Comparison of ENCODE assay signal across 8 mouse cellular contexts in genomic region chr1:176877756-176878155, GRCm38 (mm10).
A peak's percentile ranks its signal among the peaks of the same experiment; 100 is the strongest.
DNase-seq lines count a peak whose midpoint lies in the region; ATAC-seq and TF ChIP-seq lines count a peak whose summit lies in the region.

No protein-coding gene starts in this region.

- H3K4me1 ChIP-seq in heart, postnatal 0 days (ENCODE audit: control insufficient read depth, insufficient read depth) = no peaks in the 10 kb centered on the region
- H3K4me1 ChIP-seq in thymus, adult 2 months (replicated peaks; ENCODE audit: control insufficient read depth, insufficient read depth, low read length) = no peaks in the 10 kb centered on the region; the same call in 1 of the 2 replicates
- H3K4me1 ChIP-seq in hindbrain, postnatal 0 days (ENCODE audit: insufficient read depth, low read length) = 0 out of 2 replicates have a peak, but pooled peaks cover 4% of the 10 kb centered on the region

- H3K4me2 ChIP-seq in heart, postnatal 0 days (ENCODE audit: low read depth, low read length) = no peak overlapping the region
- no peak overlapping the region for H3K4me2 ChIP-seq in hindbrain, postnatal 0 days (ENCODE audit: low read depth, low read length)

- DNase-seq in heart, postnatal 0 days (ENCODE audit: low spot score) = peak; percentile 38
- DNase-seq in heart, postnatal 25 days (ENCODE audit: low spot score) = no peak
- DNase-seq in thymus, adult 2 months = peak; percentile 55
- no peak for DNase-seq in thymus, adult 18-20 months
- DNase-seq in c-Kit-positive CD71-positive TER-119-negative erythroid progenitor cells, embryonic 14.5 days (ENCODE audit: low read depth) = peak; percentile 33
- peak; percentile 89 for DNase-seq in hindbrain, postnatal 0 days (ENCODE audit: low spot score)
- peak; percentile 74 for DNase-seq in naive thymus-derived CD4-positive, alpha-beta T cell, adult 2 months (ENCODE audit: low read depth)
- DNase-seq in urinary bladder, postnatal 36 days (ENCODE audit: low spot score in 2 of 2) = no peak

- intact Hi-C loops in heart, postnatal 25 days (cut with DNase I) = loop anchor here (1.0 to 10.0 kb wide), 3 partner anchors 312 to 825 kb away; no protein-coding TSS in a partner anchor

- no peak overlapping the region for H3K27ac ChIP-seq in heart, postnatal 0 days (ENCODE audit: low read depth)
- no peak overlapping the region for H3K27ac ChIP-seq in thymus, adult 2 months (ENCODE audit: control insufficient read depth, insufficient read depth, low read length)
- H3K27ac ChIP-seq in hindbrain, postnatal 0 days = no peak overlapping the region

- TF ChIP-seq POLR2A in thymus, adult 2 months (IDR thresholded peaks at IDR 0.05; ENCODE audit: control insufficient read depth, extremely low read depth, insufficient read depth, low read length, poor library complexity) = no peak

- H3K9me3 ChIP-seq in heart, postnatal 0 days (replicated peaks; ENCODE audit: control insufficient read depth, low read length) = no peaks in the 10 kb centered on the region
- H3K9me3 ChIP-seq in hindbrain, postnatal 0 days (ENCODE audit: low read length) = no peaks in the 10 kb centered on the region

- no peaks in the 10 kb centered on the region for H3K27me3 ChIP-seq in heart, postnatal 0 days (ENCODE audit: control insufficient read depth, insufficient read depth, low read length)
- H3K27me3 ChIP-seq in thymus, adult 2 months (ENCODE audit: control insufficient read depth, insufficient read depth, low read length) = no peaks in the 10 kb centered on the region
- H3K27me3 ChIP-seq in hindbrain, postnatal 0 days (ENCODE audit: insufficient read depth, low read length) = no peaks in the 10 kb centered on the region

- TF ChIP-seq CTCF in heart, postnatal 0 days (IDR thresholded peaks at IDR 0.05; ENCODE audit: low read depth) = peak; percentile 70
- no peak for TF ChIP-seq CTCF in thymus, adult 2 months (IDR thresholded peaks at IDR 0.05; ENCODE audit: borderline replicate concordance, control insufficient read depth, extremely low read depth, insufficient read depth, low read length, poor library complexity)
- peak; percentile 80 for TF ChIP-seq CTCF in hindbrain, postnatal 0 days (IDR thresholded peaks at IDR 0.05; ENCODE audit: low read depth)

- H3K9ac ChIP-seq in heart, postnatal 0 days (replicated peaks; ENCODE audit: low read depth, low read length) = no peak overlapping the region
- H3K9ac ChIP-seq in hindbrain, postnatal 0 days (replicated peaks; ENCODE audit: low read length) = no peak overlapping the region

- WGBS in heart, postnatal 0 days = 42% methylated on average over 3 of the region's 3 CpGs
- 49% methylated on average over 3 of the region's 3 CpGs for WGBS in thymus, adult 2 months
- WGBS in hindbrain, postnatal 0 days = 30% methylated on average over 3 of the region's 3 CpGs

- TF ChIP-seq EP300 in heart, postnatal 0 days (IDR thresholded peaks at IDR 0.05; ENCODE audit: low read depth) = no peak

- H3K4me3 ChIP-seq in heart, postnatal 0 days (ENCODE audit: low read depth, low read length) = no peak overlapping the region
- no peak overlapping the region for H3K4me3 ChIP-seq in thymus, adult 2 months (ENCODE audit: control insufficient read depth, insufficient read depth, low read length)
- no peak overlapping the region for H3K4me3 ChIP-seq in hindbrain, postnatal 0 days (ENCODE audit: low read length)

- no peak for ATAC-seq in heart, postnatal 0 days (ENCODE audit: insufficient read depth, low read depth)
- peak; percentile 54; the same call in 1 of the 2 replicates for ATAC-seq in hindbrain, postnatal 0 days

- H3K36me3 ChIP-seq in heart, postnatal 0 days (replicated peaks; ENCODE audit: control insufficient read depth, insufficient read depth, low read length) = no peaks in the 10 kb centered on the region
- H3K36me3 ChIP-seq in thymus, adult 2 months (ENCODE audit: control insufficient read depth, insufficient read depth, low read length) = no peaks in the 10 kb centered on the region
- no peaks in the 10 kb centered on the region for H3K36me3 ChIP-seq in hindbrain, postnatal 0 days (ENCODE audit: insufficient read depth, low read length)

Comparison
In these comparisons a context has a peak if more than half of its experiments do, and no peak if none do; other contexts are left out.
1. DNase-seq: peak in heart, postnatal 0 days (single experiment), thymus, adult 2 months (single experiment), c-Kit-positive CD71-positive TER-119-negative erythroid progenitor cells, embryonic 14.5 days (single experiment), hindbrain, postnatal 0 days (single experiment) and naive thymus-derived CD4-positive, alpha-beta T cell, adult 2 months (single experiment); none in heart, postnatal 25 days (single experiment), thymus, adult 18-20 months (0 of 2) and urinary bladder, postnatal 36 days (0 of 2).